Mouse (Mus musculus): ENCODE results near the gene Itgb8. TPM values are rescaled to one million over a fixed set of nuclear protein-coding genes. Genes with fewer than 3 reads are reported as not detected.

The Itgb8 gene
- polyA plus RNA-seq, 1 experiment: 10.1 TPM

GRCm38 (mm10) chr12:119231831-119232230, 6.8 kb downstream of the Itgb8 start:
- TF ChIP-seq POLR2A (IDR thresholded peaks at IDR 0.05; ENCODE audit: borderline replicate concordance, extremely low read depth, insufficient read depth, insufficient read length, poor library complexity, severe bottlenecking): no peak
- TF ChIP-seq CTCF (IDR thresholded peaks at IDR 0.05; ENCODE audit: borderline replicate concordance, extremely low read depth, insufficient read depth, insufficient read length): no peak
- no peak for DNase-seq (ENCODE audit: low read depth)

GRCm38 (mm10) chr12:119230444-119230843, 8.2 kb downstream of the Itgb8 start:
- no peak for TF ChIP-seq POLR2A (IDR thresholded peaks at IDR 0.05; ENCODE audit: borderline replicate concordance, extremely low read depth, insufficient read depth, insufficient read length, poor library complexity, severe bottlenecking)
- TF ChIP-seq CTCF (IDR thresholded peaks at IDR 0.05; ENCODE audit: borderline replicate concordance, extremely low read depth, insufficient read depth, insufficient read length): no peak
- no peak for DNase-seq (ENCODE audit: low read depth)

- DNase-seq (ENCODE audit: low read depth): no peak
- no peak for TF ChIP-seq CTCF (IDR thresholded peaks at IDR 0.05; ENCODE audit: borderline replicate concordance, extremely low read depth, insufficient read depth, insufficient read length)
- no peak for TF ChIP-seq POLR2A (IDR thresholded peaks at IDR 0.05; ENCODE audit: borderline replicate concordance, extremely low read depth, insufficient read depth, insufficient read length, poor library complexity, severe bottlenecking)
These were observed 9.0 kb downstream of the Itgb8 start for GRCm38 (mm10) chr12:119229601-119230000.

DNA sequence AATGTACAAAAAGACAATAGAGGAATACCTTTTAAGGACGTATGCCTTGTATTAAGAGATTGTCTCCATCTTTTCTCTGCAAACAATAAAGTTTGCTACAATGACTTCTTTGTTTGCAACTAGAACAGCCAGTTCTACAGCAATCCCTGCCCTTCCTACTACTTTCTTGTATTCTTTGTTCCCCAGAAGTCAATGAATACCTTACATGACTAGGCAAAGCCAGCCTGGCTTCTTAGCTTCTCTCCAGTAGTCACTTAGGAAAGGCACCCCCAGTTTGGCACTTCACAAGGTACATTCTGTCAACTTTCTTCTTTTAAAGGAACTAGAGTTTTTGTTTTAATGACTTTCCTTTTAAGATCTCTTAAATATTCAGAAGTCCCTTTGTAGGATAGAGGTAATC, 10.7 kb downstream of the Itgb8 start:
- DNase-seq (ENCODE audit: low read depth): no peak
- TF ChIP-seq CTCF (IDR thresholded peaks at IDR 0.05; ENCODE audit: borderline replicate concordance, extremely low read depth, insufficient read depth, insufficient read length) (no peak), POLR2A (IDR thresholded peaks at IDR 0.05; ENCODE audit: borderline replicate concordance, extremely low read depth, insufficient read depth, insufficient read length, poor library complexity, severe bottlenecking) (no peak)

- DNase-seq (ENCODE audit: low read depth): no peak
- TF ChIP-seq CTCF (IDR thresholded peaks at IDR 0.05; ENCODE audit: borderline replicate concordance, extremely low read depth, insufficient read depth, insufficient read length): no peak
- TF ChIP-seq POLR2A (IDR thresholded peaks at IDR 0.05; ENCODE audit: borderline replicate concordance, extremely low read depth, insufficient read depth, insufficient read length, poor library complexity, severe bottlenecking): no peak
These were observed 13.9 kb downstream of the Itgb8 start for GRCm38 (mm10) chr12:119224699-119225098.

- TF ChIP-seq POLR2A (IDR thresholded peaks at IDR 0.05; ENCODE audit: borderline replicate concordance, extremely low read depth, insufficient read depth, insufficient read length, poor library complexity, severe bottlenecking) (no peak), CTCF (IDR thresholded peaks at IDR 0.05; ENCODE audit: borderline replicate concordance, extremely low read depth, insufficient read depth, insufficient read length) (no peak)
- DNase-seq (ENCODE audit: low read depth): peak; percentile 44
These were observed 19.2 kb downstream of the Itgb8 start for GRCm38 (mm10) chr12:119219409-119219808.

DNA sequence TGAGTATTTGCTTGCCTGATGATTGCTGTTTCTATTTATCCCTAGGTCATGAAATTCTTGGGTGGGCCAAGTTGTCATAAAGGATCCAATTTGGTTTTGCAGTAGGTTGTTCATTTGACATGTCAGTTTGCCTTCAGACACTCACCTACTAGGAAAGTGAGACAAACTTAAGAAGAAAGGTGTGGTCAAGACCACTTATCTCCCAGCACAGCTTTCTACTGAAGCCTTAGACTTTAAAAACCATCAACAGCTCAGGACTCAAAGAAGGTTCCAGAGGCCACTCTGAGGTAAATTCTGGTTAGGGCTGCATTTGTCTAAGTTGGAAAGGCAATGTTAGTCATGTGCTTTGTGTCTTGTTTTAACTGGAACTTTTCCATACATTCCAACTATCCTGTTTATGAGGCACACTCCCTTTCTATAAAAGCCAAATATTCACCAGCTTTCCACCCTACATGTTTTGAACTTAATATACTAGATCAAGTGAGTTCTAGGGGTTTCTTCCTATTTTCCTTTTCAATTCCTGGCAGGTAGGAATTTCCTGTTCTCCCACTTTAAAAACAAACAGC, 20.8 kb downstream of the Itgb8 start:
- TF ChIP-seq POLR2A (IDR thresholded peaks at IDR 0.05; ENCODE audit: borderline replicate concordance, extremely low read depth, insufficient read depth, insufficient read length, poor library complexity, severe bottlenecking) (no peak), CTCF (IDR thresholded peaks at IDR 0.05; ENCODE audit: borderline replicate concordance, extremely low read depth, insufficient read depth, insufficient read length) (no peak)
- no peak for DNase-seq (ENCODE audit: low read depth)

DNA sequence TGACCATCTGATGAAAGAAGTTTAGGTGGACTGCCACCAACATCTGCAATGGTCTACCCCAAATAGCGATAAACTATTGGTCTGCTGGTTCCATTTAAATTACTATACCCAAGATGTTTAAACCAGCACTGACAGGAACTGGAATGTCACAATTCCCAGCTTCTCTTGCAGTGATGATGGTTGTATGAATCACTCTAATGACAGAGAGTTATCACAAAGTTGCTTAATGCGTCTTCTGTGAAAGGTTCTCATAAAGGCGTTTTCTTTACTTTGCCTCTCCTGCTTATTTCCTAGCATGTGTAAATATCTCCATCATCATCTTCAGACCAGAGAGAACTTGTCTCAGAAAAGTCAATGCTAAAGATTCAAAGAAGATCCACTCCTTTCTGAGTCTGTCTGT, 23.4 kb downstream of the Itgb8 start:
- DNase-seq (ENCODE audit: low read depth): no peak
- no peak for TF ChIP-seq POLR2A (IDR thresholded peaks at IDR 0.05; ENCODE audit: borderline replicate concordance, extremely low read depth, insufficient read depth, insufficient read length, poor library complexity, severe bottlenecking)
- no peak for TF ChIP-seq CTCF (IDR thresholded peaks at IDR 0.05; ENCODE audit: borderline replicate concordance, extremely low read depth, insufficient read depth, insufficient read length)

DNA sequence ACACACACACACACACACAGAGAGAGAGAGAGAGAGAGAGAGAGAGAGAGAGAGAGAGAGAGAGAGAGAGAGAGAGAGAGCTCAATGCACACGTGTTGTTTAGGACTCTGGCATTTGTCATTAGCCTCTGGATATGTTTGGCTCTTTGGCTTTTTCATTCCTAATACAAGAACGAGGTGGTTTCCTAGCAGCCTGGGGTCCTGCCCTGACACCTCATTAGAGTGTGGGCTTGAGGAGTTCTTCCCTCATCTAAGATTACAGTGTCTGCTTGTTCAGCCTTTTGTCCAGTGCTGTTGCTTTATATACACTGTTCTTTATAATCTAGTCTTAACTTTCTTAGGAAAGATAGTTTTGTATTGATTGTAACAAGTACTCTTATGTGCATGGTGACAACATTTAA, 27.1 kb downstream of the Itgb8 start:
- DNase-seq (ENCODE audit: low read depth): no peak

GRCm38 (mm10) chr12:119210590-119210989, 28.0 kb downstream of the Itgb8 start:
- TF ChIP-seq CTCF (IDR thresholded peaks at IDR 0.05; ENCODE audit: borderline replicate concordance, extremely low read depth, insufficient read depth, insufficient read length) (no peak), POLR2A (IDR thresholded peaks at IDR 0.05; ENCODE audit: borderline replicate concordance, extremely low read depth, insufficient read depth, insufficient read length, poor library complexity, severe bottlenecking) (no peak)

More for the DNA sequence above, 27.1 kb downstream of the Itgb8 start:
- TF ChIP-seq POLR2A (IDR thresholded peaks at IDR 0.05; ENCODE audit: borderline replicate concordance, extremely low read depth, insufficient read depth, insufficient read length, poor library complexity, severe bottlenecking): no peak
- TF ChIP-seq CTCF (IDR thresholded peaks at IDR 0.05; ENCODE audit: borderline replicate concordance, extremely low read depth, insufficient read depth, insufficient read length): no peak

DNA sequence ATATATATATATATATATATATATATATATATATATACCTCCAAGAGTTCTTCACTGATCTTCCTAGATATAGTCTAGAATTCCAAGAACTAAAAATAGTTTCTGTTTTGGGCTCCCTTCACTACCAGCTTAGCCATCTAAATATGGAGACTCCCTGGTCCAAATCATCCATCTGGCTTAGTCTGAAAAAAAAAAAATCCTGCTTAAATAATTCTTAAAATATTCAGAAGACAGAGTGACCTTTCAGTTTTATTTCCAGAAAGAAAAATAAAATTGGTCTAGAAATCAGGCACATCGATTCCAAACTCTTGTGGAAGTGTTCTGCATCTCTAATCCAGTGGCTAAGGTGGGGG, 28.6 kb downstream of the Itgb8 start:
- no peak for TF ChIP-seq CTCF (IDR thresholded peaks at IDR 0.05; ENCODE audit: borderline replicate concordance, extremely low read depth, insufficient read depth, insufficient read length)
- TF ChIP-seq POLR2A (IDR thresholded peaks at IDR 0.05; ENCODE audit: borderline replicate concordance, extremely low read depth, insufficient read depth, insufficient read length, poor library complexity, severe bottlenecking): no peak

More at GRCm38 (mm10) chr12:119210590-119210989, 28.0 kb downstream of the Itgb8 start:
- no peak for DNase-seq (ENCODE audit: low read depth)

DNA sequence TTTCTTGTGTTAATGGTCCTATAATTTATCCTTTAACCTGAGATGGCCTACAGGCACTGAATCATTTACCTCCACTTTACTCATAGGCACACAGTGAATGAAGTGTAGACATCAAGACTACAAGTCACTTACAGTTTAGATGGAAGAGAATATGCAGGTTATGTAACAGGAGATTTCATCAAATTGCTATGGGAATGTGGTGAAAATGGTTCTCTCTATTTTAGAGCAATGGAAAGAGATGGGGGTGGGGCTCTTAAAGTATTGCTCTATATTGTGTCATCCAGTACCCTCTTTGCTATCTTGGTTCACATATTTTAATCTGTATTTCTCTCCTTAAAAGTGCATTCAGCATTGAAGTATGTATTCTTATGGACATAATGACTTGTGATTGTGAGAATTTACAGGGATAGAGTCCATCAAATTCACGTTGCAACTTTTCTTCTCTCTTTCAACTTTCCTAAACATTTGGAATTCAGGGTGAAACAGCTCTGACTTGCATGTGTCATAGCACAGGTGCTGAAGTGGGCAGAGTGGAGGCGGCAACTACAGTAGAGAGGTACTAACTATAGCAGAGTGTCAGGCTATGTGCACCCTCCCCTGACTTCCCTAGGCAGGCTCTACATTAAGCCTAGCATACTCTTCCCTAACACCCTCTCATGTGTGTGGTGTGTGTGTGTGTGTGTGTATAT, 29.1 kb downstream of the Itgb8 start:
- TF ChIP-seq POLR2A (IDR thresholded peaks at IDR 0.05; ENCODE audit: borderline replicate concordance, extremely low read depth, insufficient read depth, insufficient read length, poor library complexity, severe bottlenecking) (no peak), CTCF (IDR thresholded peaks at IDR 0.05; ENCODE audit: borderline replicate concordance, extremely low read depth, insufficient read depth, insufficient read length) (no peak)
- no peak for DNase-seq (ENCODE audit: low read depth)

More for the DNA sequence above, 28.6 kb downstream of the Itgb8 start:
- no peak for DNase-seq (ENCODE audit: low read depth)
